Mouse (Mus musculus): ENCODE results near the gene Kdr.

Kdr gene

GRCm38 (mm10) chr5:75978374-75979100 is at the start of gene Kdr:
Kdr (minus strand) TSS chr5:75978458.
- peak; percentile 3 to 17 for DNase-seq

- no peak for DNase-seq
Measured at GRCm38 (mm10) chr5:76026805-76027204, 48.5 kb upstream of the Kdr start.

GRCm38 (mm10) chr5:76025996-76026665 is 47.9 kb upstream of the Kdr start:
- DNase-seq, result peak; percentile 43 to 48

GRCm38 (mm10) chr5:76023011-76023773 is 44.9 kb upstream of the Kdr start:
- no peak for DNase-seq

- DNase-seq, result no peak
Measured at GRCm38 (mm10) chr5:76022436-76022835, 44.2 kb upstream of the Kdr start.

- DNase-seq, result no peak
Measured at GRCm38 (mm10) chr5:76018321-76018720, 40.1 kb upstream of the Kdr start.

- no peak for DNase-seq
Measured at GRCm38 (mm10) chr5:76016086-76016485, 37.8 kb upstream of the Kdr start.

GRCm38 (mm10) chr5:76013881-76014431 is 35.7 kb upstream of the Kdr start:
- no peak for DNase-seq

- no peak for DNase-seq
Measured at GRCm38 (mm10) chr5:76006403-76006802, 28.1 kb upstream of the Kdr start.

- no peak for DNase-seq
Measured at GRCm38 (mm10) chr5:75990212-75990611, 12.0 kb upstream of the Kdr start.

- no peak for DNase-seq
Measured at GRCm38 (mm10) chr5:75987530-75987929, 9.3 kb upstream of the Kdr start.

GRCm38 (mm10) chr5:75980521-75981311 is 2.5 kb upstream of the Kdr start:
- no peak for DNase-seq

GRCm38 (mm10) chr5:75979108-75979507 is 850 bp upstream of the Kdr start:
- no peak for DNase-seq

- peak; percentile 12 to 24 for DNase-seq
Measured at GRCm38 (mm10) chr5:75977441-75978373, 551 bp downstream of the Kdr start.

- no peak for DNase-seq
Measured at GRCm38 (mm10) chr5:75976696-75977095, 1.6 kb downstream of the Kdr start.

GRCm38 (mm10) chr5:75975398-75975797 is 2.9 kb downstream of the Kdr start:
- no peak for DNase-seq

GRCm38 (mm10) chr5:75974543-75975130 is 3.6 kb downstream of the Kdr start:
- DNase-seq, result no peak

GRCm38 (mm10) chr5:75969887-75970286 is 8.4 kb downstream of the Kdr start:
- no peak for DNase-seq

- no peak for DNase-seq
Measured at GRCm38 (mm10) chr5:75962558-75962957, 15.7 kb downstream of the Kdr start.

- no peak for DNase-seq
Measured at GRCm38 (mm10) chr5:75961741-75962469, 16.4 kb downstream of the Kdr start.
